Mouse (Mus musculus) stomach, postnatal 0 days (tissue): ENCODE results near the gene Slc16a13.

Source experiments
- CTCF ChIP-seq: IDR thresholded peaks from 2 replicates; pipeline ENCODE4 v1.5.1; 2016; ENCODE audit warnings: antibody characterized with exemption, low read depth, mild to moderate bottlenecking, moderate library complexity
- EP300 ChIP-seq: optimal IDR thresholded peaks from 2 replicates; pipeline ENCODE3; 2016; ENCODE audit warnings: antibody characterized with exemption

DNA sequence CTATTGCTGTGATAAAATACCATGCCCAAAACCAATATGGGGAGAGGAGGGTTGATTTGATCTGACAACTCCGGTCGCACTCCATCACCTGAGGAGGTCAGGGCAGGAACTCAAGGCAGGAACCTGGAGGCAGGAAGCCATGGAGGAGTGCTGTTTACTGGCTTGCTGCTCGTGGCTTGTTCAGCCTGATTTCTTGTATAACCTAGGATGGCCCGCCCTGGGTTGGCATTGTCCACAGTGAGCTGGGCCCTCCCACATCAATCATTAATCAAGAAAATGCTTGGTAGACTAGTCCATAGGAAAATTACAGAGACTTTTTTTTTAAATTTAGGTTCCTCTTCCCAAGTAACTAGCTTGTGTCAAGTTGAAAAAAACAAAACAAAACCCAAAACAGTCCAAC, 46.4 kb downstream of the Slc16a13 start:
- TF ChIP-seq EP300, result no peak
- no peak for TF ChIP-seq CTCF
